Mouse (Mus musculus) CD8-positive naive resting alpha-beta T cell, adult 2 months (primary cell): ENCODE measurements around the gene Rnf24.
"Not testable (repeated sequence)": the region's sequence is repeated elsewhere in the genome, so short reads cannot be mapped to it uniquely, and the experiment has no call there.

Experiments used
- DNase-seq, 2 experiments: peaks; one replicate each; pipeline ENCODE4 v3.0.0; 2022; ENCODE audit warnings: low read depth in 2 of 2, low spot score in 2 of 2

Rnf24 gene

DNA sequence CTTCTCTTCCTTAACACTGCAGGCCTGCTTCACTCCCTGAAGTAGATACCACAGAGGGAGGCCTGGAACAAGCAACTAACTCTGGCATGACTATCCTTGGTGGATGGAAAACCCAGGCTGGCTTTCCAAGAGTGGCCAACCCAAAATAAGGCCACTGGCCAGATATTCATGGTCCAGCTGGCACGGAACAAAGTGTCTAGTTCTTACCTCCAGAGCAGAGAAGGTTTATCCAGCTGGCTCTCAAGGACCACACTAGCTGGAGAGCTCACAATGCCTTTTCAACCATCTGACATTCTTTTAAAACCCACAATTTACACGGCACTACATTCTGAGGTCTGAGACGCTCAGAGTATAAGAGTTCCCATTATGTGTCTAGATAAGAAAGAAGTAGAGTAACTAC, 8.2 kb downstream of the Rnf24 start:
- no peak for DNase-seq

DNA sequence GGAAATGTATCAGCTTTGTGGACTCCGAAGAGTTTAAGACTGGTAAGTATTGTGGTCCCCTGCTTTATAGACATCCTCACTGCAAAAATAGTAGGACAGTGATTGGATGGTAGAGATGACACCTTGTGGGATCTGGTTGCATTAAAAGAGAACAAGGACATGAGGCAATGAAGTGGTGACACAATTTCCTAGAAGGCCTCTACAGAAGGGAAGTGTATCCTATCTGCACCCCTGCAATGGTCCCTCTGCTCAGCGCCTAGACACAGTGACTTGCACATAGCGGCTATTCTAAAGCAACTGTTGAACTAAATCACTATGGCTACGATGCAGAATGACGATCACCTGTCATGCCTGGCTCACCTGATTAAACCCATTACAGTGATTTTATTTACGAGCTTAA, 15.1 kb downstream of the Rnf24 start:
- DNase-seq, result no peak

DNA sequence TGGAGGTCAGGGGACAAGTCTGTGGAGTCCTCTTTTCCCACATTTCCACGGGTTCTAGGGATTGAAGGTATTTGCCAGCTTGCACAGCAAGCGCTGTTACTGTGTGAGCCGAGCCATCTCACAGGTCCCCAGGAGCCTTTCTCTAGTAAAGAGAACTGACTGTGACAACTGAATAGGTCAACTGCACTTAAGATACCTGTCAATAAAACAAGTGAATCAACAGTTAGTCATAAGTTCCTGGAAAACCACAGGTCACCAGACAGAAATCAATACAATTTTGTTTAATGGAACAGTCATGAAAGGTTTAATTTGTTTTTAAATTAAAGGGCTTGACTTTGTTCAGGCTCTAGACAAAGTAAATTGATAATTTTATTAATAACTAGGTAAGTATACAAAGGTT, 22.1 kb downstream of the Rnf24 start:
- no peak for DNase-seq

DNA sequence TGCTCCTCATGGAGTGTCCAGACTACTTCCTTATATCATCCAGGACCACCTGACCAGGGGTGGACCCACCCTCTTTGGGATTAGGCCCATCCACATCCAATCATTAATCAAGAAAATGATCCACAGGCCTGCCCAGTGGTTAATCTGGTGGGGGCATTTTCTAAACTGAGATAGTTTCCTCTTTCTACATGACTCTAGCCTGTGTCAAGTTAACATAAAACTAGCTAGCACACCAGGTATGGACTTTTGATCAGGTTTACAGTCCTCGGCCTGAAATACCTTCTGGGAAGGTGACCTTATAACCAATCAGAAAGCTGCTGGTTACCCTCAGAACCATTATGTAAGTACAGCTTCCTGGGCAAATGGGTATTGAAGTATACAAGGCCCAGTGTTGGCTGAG, 23.7 kb downstream of the Rnf24 start:
- no peak for DNase-seq

DNA sequence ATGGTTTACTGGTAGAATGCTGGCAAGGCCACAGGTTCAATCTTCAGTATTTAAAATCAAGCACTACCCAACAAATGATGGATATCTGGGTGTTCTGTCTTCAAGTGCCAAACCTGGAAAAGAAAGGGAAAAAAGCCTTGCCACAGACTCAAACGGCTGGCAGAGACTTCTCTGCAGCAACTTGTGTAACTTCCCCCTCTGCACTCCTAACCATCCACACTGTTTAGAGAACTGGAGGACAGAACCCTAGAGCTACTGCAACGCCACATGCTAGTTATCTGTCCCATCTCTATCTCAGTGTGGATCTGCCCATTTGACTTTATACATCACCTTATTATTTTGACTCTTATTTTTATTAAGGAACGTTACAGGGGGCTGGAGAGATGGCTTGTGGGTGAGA, 26.6 kb downstream of the Rnf24 start:
- DNase-seq, result no peak

DNA sequence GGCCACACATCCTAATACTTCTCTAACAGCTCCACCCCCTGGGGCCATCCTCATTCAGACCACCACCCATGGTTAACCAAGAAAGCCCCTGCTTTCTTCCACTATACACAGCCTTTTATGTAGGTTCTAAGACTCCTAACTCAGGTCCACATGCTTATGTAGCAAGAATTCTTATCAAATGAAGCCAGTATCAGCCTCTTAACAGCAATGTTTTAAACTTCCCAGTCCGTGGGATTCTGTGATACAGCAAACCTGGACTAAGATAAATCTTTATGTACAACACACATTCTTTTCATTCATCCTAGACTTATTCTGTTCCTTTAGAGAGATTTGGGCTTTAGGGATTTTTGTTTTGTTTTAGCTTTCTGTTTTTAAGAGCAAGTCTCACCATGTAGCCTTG, 29.0 kb downstream of the Rnf24 start:
- DNase-seq, result no peak

DNA sequence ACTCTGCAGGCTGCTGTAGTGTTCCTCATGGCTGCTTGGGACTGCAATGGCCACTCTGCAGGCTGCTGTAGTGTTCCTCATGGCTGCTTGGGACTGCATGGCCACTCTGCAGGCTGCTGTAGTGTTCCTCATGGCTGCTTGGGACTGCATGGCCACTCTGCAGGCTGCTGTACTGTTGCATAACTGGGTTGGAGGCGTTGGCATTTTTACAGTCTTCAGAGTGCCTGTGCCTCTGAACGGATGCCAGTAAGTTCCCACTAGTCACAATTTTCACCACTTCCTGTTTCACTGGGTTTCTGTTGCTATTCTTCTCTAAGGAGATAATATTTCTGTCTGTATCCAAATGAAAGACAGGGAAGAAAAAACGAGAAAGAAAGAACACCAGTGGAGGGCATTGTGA, 31.5 kb downstream of the Rnf24 start:
- DNase-seq, result peak in 1 of 2 experiments; percentile 20

DNA sequence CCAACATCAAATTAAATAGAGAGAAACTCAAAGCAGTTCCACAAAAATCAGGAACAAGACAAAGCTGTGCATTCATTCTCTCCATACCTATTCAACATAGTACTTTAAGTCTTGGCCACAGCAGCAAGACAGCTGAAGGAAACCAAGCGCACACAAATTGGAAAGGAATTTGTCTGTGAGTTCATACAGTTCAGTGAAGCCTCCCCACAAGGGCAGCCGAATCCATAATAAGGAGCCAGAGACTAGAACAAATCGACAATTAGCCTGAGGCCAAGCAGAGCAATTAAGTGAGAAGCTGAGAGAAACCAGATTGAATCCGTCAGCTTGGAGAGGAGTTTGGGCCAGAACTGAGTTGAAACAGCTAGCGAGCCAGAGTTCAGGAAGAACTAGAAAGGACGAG, 33.3 kb downstream of the Rnf24 start:
- DNase-seq, result no peak

DNA sequence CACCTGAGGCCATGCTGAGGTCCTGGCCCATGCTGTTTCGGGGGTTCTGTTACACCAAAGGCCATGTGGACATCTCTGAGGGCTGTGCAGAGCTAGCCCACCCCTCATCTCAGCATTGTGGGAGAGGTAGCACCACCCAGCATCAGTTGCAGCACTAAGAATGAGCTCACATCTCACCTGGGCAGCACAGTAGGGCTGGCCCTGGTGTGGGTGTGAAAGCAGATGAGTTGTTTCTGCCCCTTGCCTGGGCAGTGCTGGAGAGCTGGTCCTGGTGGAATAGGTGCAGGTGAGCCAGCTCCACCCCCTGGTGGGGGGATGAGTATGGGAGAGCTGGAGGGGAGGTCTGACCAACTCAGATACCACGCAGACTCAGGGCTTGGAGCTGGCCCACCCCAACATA, 36.5 kb downstream of the Rnf24 start:
- DNase-seq, result no peak

DNA sequence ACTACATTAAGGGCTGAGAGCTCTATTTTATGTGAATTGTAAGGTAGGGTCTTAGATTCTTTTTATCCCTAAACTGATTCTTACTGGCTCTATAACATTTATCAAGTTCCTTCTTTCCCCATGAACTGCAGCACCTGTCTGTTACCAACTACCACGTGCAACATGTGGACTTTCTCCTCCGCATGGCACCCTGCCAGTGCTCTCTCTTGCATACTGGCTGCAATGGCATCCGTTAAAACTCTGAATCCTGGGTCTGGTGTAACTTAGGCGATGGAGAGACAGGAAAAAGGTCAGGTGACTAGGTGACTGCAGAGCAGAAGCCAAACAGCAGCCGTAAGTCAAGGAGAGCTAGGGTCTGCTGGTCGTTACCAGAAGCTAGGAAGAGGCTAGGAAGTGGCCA, 43.4 kb downstream of the Rnf24 start:
- DNase-seq, result no peak

DNA sequence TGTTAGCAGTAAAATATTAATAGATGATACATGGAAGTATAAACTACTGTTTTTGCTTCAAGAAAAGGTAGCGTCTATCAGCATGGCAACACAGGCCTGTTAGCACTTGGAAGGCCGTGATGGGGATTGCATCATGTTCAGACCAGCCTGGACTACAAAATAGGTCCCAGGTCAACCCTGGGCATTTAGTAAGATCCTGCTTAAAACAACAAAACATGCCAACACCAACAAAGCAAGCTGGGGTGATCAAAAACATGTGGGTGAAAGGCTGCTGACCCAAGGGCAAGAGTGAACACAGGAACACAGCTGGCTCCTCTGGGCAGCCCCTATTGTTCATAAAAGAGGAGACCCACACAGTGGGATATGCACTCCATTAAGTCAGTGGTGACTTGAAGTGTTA, 44.9 kb downstream of the Rnf24 start:
- no peak for DNase-seq

DNA sequence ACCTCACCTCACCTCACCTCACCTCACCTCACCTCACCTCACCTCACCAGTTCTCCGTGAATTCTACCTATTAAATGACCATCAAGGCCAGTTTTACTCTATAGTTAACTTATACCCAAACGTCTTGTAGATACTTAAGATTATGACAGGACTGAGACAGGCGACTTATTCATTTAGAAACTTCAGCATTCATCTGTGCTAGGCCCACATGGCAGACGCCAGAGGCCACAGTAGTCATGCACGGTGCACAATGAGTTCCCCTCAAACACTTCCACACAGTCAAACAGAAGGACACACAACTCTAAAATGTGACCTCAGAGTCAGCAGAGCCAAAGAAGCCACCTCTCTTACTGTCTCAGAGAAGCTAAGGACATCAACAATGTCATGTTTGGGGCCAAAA, 45.3 kb downstream of the Rnf24 start:
- no peak for DNase-seq

DNA sequence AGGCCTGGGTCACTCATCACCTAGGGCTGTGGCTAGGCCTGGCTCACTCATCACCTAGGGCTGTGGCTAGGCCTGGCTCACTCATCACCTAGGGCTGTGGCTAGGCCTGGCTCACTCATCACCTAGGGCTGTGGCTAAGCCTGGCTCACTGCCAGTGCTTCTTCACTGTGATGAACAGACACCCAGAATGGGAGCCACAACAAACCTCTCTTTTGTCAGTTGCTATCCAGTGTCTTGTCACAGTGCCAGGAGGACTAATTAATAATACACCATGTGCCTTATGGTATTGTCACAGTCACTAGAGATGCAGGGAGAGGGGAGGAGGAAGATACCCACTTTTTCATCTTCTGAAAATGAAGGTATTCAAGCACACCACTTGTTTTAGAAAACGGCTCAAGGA, 47.5 kb downstream of the Rnf24 start:
- not testable (repeated sequence) for DNase-seq

DNA sequence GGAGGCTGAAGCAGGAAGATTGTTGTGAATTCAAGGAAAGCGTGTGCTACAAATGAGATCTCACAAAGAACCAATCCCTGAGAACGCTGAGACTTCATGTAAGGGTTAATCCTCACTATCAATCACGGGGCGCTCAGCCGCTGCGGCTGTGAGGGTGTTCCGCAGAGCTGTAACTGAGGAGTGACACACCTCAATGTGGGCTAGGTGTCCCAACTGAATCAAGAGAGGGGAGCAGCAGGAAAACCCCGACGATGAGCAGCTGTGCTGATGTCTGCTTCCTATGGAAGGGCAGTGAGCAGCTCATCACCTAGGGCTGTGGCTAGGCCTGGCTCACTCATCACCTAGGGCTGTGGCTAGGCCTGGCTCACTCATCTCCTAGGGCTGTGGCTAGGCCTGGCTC, 48.2 kb downstream of the Rnf24 start:
- DNase-seq, result no peak

DNA sequence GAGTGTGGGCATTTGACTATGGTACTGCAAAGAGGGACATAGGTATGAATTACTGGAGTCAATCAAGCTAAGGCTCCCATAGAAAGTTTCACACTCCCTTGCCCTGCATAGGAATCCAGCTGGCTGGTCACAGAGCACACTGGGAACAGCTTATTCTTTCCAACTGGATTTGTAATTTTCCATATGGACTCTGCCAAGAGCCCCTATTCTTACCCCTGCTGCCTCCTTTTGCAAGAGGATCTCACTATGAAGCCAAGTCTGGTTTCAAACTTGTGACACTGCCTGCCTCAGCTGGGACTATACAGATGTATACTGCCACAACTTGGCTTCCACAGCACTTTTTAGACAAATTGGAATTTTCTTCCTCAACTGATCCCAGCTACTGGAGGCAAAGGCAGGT, 51.1 kb downstream of the Rnf24 start:
- DNase-seq, result no peak

DNA sequence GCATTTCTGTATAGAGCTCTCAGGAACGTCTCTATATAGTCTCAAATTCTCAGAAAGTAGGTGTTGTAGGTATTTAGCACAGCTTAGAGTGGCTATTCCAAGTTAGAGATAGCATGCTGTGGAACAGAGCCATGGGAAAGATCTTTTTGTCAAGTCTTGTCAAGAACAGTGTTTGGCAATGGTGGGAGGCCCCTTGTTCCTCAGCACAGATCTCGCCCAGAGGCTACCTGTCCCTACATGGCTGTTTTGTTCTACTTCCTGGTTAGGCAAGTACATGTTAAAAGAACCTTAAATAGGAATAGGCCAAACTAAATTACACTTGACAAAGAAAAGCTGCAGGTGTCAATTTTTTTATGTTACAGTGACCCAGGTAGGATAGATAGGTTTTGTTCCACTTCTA, 52.2 kb downstream of the Rnf24 start:
- no peak for DNase-seq

DNA sequence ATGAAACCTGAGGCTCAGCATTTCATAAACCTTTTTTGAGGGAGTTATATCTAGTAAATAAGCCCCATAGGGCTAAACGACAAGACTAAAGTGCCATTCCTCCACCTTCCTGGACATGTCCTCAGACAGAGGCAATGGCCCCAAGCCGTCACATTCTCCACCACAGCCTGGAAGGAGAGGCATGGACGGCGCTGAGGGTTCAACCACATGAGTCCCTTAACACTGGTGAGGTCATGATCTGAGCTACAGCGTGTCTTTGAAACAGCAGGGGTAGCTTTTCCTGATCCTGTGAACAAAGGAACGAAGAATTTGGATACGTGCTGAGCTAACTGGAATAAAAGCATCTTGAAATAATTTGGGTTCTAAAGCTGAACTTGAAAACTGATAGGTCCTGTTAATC, 54.0 kb downstream of the Rnf24 start:
- DNase-seq, result not testable (repeated sequence)

DNA sequence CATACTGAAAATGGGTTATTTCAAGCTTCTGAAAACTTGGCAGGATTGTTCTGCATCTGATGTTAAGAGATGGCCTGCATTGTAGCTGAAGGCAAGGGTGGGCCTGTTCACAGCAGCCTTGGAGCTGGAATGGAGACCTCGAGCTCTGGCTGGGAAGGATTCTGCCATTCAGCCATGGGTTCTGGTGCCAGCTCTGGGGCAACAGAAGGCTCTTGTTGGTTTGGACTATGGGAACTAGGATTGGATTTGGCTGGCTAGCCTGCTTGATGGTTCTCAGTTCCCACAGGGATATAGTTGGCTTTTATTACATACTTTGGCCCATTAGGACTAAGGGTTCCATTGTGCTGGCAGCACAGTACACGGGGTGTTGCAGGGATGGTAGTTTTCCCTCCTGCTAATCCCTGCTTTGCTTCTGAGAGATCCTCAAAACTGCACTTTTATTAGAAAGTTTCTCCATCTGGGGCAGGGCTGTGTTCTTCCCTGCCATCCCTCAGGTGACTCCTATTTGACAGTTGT, 55.9 kb downstream of the Rnf24 start:
- no peak for DNase-seq

DNA sequence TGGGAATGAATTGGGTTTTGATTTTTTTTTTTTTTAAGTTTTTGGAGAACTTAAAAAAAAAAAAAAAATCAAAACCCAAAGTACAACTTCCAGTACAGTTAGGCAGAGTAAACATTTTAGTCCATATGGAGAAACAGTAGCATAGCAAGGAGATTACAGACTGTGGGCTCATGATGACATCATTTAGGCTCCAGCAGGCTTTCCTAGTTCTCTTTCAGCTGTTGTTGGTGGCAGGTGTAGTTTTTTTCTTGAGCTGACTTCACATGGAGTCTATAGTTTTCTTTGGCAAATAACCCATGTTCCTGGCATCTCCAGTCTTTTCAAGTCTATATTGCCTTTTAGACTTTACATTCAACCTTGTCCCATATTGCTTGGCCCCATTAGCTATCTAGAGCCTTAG, 62.0 kb downstream of the Rnf24 start:
- no peak for DNase-seq

DNA sequence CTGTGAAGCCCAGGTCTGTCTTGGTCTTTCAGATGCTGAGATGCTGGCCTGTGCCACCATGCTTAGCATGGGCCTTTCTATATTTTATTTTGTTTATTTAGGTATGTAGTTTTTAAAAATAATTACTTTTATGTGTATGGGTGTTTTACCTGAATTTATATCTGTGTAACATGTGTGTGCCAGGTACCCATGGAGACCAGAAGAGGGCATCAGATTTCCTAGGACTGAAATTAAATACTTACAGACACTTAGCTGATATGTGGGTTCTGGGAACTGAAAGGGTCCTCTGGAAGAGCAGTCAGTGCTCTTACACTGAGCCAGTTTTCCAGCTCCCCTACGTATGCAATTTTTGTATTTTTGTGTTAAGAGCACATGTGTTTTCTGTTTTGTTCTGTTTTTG, 66.4 kb downstream of the Rnf24 start:
- no peak for DNase-seq

DNA sequence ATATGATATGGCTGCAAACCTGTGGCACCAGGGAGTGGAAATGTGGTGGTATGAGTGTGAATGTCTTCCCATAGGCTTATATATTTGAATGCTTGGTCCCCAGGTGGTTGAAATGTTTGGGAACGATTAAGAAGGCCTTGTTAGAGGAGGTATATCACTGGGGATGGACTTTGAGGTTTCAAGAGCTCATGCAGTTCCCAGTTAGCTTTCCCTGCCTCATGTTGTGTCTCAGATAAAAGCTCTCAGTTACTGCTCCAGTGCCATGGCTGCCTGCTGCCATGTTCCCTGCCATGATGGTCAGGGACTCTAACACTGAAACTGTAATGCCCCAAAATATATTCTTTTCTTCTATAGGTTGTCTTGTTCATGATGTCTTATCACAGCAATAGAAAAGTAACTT, 71.1 kb downstream of the Rnf24 start:
- no peak for DNase-seq

DNA sequence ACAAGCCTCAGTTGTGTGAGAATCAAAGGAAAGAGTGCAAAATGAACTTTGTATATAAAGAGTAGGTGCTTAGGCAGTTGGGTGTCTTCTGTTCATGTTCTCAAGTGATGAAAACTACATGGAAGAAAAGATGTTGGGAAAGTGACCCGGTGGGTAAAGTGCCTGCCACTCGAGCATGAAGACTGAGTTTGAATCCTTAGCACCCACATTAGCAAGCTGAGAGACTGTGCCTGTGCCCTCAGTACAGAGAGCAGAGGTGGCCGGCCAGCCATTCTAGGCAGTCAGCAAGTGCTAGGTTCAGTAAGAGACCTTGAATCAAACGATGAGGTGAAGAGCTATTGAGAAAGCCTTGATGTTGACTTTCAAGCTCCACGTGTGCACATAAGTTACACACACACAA, 76.0 kb downstream of the Rnf24 start:
- DNase-seq, result no peak

DNA sequence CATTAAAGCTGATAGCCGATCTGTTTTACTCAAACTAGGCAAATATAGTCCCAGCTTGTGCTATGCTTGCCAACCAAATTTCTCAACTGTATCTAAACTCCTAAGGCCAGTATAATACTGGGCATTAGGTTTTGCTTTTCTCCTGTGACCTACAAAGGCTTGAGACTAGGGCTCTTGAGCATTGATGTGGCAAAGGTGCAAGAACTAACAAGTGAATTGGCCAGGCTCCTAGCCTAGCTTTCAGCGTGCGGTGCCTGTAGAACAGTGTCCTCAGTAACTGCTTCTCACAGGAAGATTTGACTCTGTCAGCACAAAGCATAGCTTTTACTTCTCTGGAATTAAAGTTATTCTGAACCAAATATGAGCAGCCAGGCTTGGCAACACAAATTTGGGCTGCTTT, 77.2 kb downstream of the Rnf24 start:
- DNase-seq, result no peak

DNA sequence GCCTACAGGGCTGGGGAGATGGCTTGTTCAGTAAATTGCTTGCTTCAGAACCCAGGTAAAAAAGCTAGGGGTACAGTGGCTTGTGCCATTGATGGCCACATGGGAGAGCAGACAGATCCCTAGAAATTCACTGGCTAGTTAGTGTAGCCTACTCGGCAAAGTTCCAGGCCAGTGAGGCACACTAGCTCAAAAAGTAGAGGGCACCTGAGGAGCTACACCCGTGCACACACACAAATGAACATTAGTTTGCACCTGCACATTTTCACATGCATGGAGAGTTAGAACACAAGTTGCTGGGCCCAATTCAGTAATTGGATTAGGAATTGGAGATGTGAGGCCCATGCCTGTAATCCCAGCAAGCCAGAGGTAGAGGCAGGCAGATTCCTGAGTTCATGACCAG, 87.6 kb downstream of the Rnf24 start:
- DNase-seq, result no peak
